Mouse (Mus musculus): Measurements from ENCODE around the gene Atp2a2.

GRCm38 (mm10) chr5:122528591-122528990, 26.6 kb upstream of the Atp2a2 start:
- TF ChIP-seq CTCF (conservative IDR thresholded peaks at IDR 0.05; ENCODE audit: low read length) (no peak), POU5F1 (IDR thresholded peaks at IDR 0.05; ENCODE audit: borderline replicate concordance, low read length) (no peak)

Measured in E14TG2a.4 (cell line).